Mouse (Mus musculus) lung, embryonic 14.5 days (tissue): Measurements from ENCODE around the gene Cd7. TPM values are rescaled to one million over a fixed set of nuclear protein-coding genes. Genes with fewer than 3 reads are reported as not detected.

ENCODE experiments used
- ATAC-seq: fragments of 200-750 bp; cut with Nextera tagmentation; 2 replicates; pipeline ENCODE4 v1.8.0; 2017; ENCODE audit warnings: mild to moderate bottlenecking, moderate TSS enrichment, moderate library complexity; ENCODE audit not compliant: insufficient read depth
- DNase-seq: peaks from one replicate; pipeline ENCODE4 v3.0.0-alpha.2; 2015
- H3K27ac ChIP-seq: fragments of 300-500 bp; sonication (generic); 2 replicates; pipeline ENCODE4 v1.5.1; 2014; ENCODE audit warnings: low read depth, mild to moderate bottlenecking, moderate library complexity
- H3K27me3 ChIP-seq: fragments of 300-500 bp; sonication (generic); 2 replicates; pipeline ENCODE4 v1.6.1; 2014; ENCODE audit warnings: low read length, control low read depth; ENCODE audit not compliant: insufficient read depth
- H3K36me3 ChIP-seq: fragments of 300-500 bp; sonication (generic); 2 replicates; pipeline ENCODE4 v1.6.1; 2014; ENCODE audit warnings: control low read depth; ENCODE audit not compliant: insufficient read depth
- H3K4me1 ChIP-seq: fragments of 300-500 bp; sonication (generic); 2 replicates; pipeline ENCODE4 v1.6.1; 2014; ENCODE audit warnings: antibody characterized with exemption, control low read depth; ENCODE audit not compliant: insufficient read depth
- H3K4me2 ChIP-seq: fragments of 300-500 bp; sonication (generic); 2 replicates; pipeline ENCODE4 v1.6.1; 2014; ENCODE audit warnings: mild to moderate bottlenecking
- H3K4me3 ChIP-seq: fragments of 300-500 bp; sonication (generic); 2 replicates; pipeline ENCODE4 v1.5.1; 2014; ENCODE audit warnings: low read depth, low read length
- H3K9ac ChIP-seq: fragments of 300-500 bp; sonication (generic); 2 replicates; pipeline ENCODE4 v1.6.1; 2014
- H3K9me3 ChIP-seq: fragments of 300-500 bp; sonication (generic); 2 replicates; pipeline ENCODE4 v1.6.1; 2016; ENCODE audit warnings: low read depth, low read length, control low read depth
- CTCF ChIP-seq: IDR thresholded peaks from 2 replicates; pipeline ENCODE4 v1.5.1; 2016; ENCODE audit warnings: antibody characterized with exemption, low read depth
- WGBS: fragments of 180-500 bp; shearing (Covaris S2); extraction: QIAGEN DNeasy Blood & Tissue Kit; methylation state at CpG from one replicate; pipeline ENCODE4 v1.1.7; 2014; 5-methylcytosine and 5-hydroxymethylcytosine counted together
- polyA plus RNA-seq: library from polyadenylated mRNA; unstranded; fragments of >200 nt; fragmentation: Nextera tagmentation; extraction: Ambion mirVana; gene quantifications from 2 replicates; pipeline ENCODE4 v1.2.1, GENCODE M21; 2014

Cd7 gene
- polyA plus RNA-seq, 1 experiment from 2014 or later = not detected

DNA sequence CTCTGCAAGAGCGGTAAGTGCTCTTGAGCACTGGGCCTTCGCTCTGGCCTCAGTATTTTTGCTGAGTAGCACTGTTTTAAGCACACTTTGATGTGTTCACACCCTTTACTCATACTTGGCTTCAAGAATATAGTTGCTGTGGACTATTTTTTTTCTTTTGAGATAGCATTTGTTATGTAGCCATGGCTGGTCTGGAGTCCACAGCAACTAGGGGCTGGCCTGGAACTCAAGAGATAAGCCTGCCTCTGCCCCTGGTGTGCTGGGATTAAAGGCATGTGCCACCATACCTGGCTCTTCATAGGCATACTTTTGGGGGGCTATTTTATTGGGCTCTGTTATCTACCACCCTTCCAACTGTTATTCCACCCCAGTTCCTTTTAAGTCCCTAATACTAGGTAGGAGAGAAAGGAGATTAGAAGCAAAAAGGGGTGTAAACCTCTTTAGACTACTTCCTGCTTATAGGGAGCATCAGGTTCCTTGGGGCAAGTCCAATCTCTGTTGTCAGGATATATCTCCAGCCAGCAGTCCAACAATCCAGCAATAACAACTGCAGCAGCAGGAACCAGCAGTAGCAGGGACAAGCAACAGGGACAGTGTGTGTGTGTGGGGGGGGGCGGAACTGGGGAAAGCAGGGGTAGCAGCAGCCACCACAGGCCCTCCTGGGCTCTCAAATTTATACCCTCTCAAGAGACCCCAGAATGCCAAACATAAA is 29.0 kb downstream of the Cd7 start:
- Histone ChIP-seq H3K9me3 (no peaks in the 10 kb centered on the region), H3K27me3 (no peaks in the 10 kb centered on the region), H3K4me1 (no peaks in the 10 kb centered on the region), H3K4me3 (no peak overlapping the region), H3K27ac (no peak overlapping the region), H3K9ac (no peak overlapping the region), H3K4me2 (no peak overlapping the region), H3K36me3 (no peaks in the 10 kb centered on the region)
- WGBS = 83% methylated on average over 3 of the region's 3 CpGs
- ATAC-seq (no peak), DNase-seq (no peak)
- TF ChIP-seq CTCF = no peak

DNA sequence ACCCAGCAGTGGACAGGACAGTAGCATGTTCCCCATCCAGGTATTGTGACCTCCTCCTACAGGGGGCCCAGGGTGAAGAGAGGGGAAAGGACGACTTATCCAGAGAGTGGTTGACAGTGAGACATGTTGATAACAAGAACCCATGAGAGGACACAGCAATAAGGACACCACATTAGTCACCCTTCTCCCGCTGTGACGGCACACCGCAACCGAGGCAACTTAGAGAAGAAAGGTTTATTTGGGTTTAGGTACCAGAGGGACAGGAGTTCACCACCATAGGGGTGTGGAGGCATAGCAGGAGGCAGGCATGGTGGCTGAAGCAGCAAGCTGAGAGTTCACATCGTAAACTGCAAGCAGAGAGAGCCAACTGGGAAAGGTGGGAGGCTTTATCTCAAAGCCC is 33.0 kb downstream of the Cd7 start:
- Histone ChIP-seq H3K27ac (no peak overlapping the region), H3K4me3 (no peak overlapping the region), H3K4me2 (no peak overlapping the region), H3K27me3 (no peaks in the 10 kb centered on the region), H3K9me3 (no peaks in the 10 kb centered on the region), H3K9ac (no peak overlapping the region), H3K4me1 (no peaks in the 10 kb centered on the region), H3K36me3 (no peaks in the 10 kb centered on the region)
- WGBS = 50% methylated on average over 6 of the region's 6 CpGs
- ATAC-seq = no peak
- DNase-seq = no peak
- TF ChIP-seq CTCF = no peak

DNA sequence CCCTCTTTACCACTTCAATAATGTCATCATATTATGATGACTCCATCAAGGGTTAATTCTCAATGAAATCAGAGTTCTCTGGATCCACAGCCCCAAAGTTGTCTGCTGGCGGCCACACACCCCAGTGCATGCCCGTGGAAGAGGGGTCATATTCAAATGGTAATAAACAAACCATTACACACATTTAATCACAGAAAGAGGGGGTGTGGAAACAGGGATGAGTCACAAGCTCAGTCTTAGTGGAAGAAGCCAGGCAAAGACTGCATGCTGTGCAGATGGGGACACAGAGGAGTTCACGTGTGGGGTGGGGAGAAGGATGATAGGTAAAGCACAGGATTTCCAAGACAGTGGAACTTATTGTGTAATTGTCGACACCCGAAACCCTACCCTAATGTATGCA is 34.9 kb downstream of the Cd7 start:
- Histone ChIP-seq H3K9me3 (no peaks in the 10 kb centered on the region), H3K4me3 (no peak overlapping the region), H3K9ac (no peak overlapping the region), H3K4me2 (no peak overlapping the region), H3K36me3 (no peaks in the 10 kb centered on the region), H3K27ac (no peak overlapping the region), H3K4me1 (no peaks in the 10 kb centered on the region), H3K27me3 (no peaks in the 10 kb centered on the region)
- TF ChIP-seq CTCF = no peak
- no peak for ATAC-seq
- WGBS = 54% methylated on average over 5 of the region's 5 CpGs
- no peak for DNase-seq

DNA sequence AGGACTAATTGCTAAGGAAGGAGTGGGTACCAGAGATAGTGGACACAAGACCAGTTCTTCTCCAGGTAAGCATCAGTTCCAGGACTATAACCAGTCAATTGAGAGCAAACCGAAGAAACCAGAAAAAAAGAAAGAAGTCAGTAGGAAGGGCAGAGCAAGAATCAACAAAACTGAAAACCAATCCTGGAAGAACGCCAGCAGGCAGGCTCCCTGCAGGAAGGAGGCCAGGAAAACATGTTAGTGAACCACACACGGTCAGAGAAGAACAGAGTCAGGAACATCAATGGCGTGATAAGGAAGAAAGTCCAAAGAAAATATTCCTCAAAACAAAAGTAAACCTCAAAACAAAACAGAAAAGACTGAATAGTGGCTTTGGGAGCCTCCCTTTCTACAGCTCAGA is 37.3 kb downstream of the Cd7 start:
- no peaks in the 10 kb centered on the region for H3K9me3 ChIP-seq
- no peaks in the 10 kb centered on the region for H3K36me3 ChIP-seq
- H3K4me1 ChIP-seq = no peaks in the 10 kb centered on the region
- 37% methylated on average over 4 of the region's 4 CpGs for WGBS
- H3K4me3 ChIP-seq = no peak overlapping the region
- no peak overlapping the region for H3K9ac ChIP-seq
- H3K27ac ChIP-seq = no peak overlapping the region
- H3K27me3 ChIP-seq = no peaks in the 10 kb centered on the region
- ATAC-seq (no peak), DNase-seq (peak; percentile 76)
- no peak for TF ChIP-seq CTCF
- H3K4me2 ChIP-seq = no peak overlapping the region

DNA sequence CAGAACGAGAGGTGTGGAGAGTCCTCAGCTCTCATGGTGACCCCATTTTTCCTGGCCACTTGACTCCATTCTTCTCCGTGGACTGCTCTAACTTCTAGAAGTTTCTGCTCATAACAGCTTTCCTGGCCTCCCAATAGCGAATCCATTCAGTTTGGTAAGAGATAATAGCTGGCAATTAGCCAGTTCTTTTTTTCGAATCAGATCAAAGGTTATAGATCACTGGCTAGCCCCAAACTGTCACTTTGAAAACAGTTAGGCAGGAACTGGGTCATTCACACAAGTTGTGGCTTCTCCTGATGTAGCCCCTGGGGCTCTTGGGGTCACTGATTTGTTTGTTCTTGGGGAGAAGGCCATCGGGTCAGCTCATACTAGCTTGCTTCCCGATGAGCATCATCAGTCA is 44.5 kb downstream of the Cd7 start:
- DNase-seq (no peak), ATAC-seq (no peak)
- Histone ChIP-seq H3K9ac (no peak overlapping the region), H3K4me1 (peaks cover 10% of the 10 kb centered on the region), H3K27ac (no peak overlapping the region), H3K9me3 (no peaks in the 10 kb centered on the region), H3K27me3 (no peaks in the 10 kb centered on the region), H3K4me2 (no peak overlapping the region), H3K4me3 (no peak overlapping the region), H3K36me3 (no peaks in the 10 kb centered on the region)
- TF ChIP-seq CTCF = no peak
- 74% methylated on average over 6 of the region's 6 CpGs for WGBS

DNA sequence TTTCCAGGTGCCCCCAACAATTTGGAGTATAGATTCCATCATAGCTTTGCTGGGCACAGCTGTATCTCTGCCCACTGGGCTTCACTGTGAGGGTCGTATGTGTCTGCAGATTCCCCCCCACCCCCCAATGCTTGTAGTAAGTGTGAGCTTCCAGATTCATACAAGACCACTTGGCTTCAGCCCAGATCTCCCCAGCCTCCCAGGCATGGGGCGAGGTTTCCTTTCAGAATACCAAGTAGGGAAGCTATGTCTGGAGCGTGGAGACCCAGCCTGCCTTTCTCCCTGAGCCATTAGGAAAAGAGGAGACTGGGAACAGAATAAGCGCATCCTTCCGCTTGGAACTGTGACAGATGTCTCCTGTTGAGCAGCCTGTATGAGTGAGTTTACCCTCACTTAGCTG is 45.6 kb downstream of the Cd7 start:
- 74% methylated on average over 5 of the region's 5 CpGs for WGBS
- TF ChIP-seq CTCF = no peak
- no peak for DNase-seq

DNA sequence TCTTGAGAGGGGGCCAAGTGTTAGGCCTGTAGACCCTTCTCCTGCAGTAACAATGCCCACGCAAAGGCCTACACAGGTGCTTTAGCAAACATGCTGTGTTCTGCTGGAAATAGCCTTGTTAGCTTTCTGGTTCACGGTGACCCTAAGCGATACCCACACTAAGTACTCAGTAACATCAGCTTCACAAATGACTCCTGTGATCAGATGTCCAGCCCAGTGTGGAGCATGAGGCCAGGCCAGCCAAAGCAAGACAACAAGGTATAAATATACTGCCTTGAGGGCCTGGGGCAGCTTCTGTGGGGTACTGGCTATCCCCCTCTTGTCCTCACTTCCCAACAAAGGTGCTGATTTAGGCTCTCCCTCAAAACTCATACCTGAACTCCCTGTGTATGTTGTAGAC is 46.1 kb downstream of the Cd7 start:
- H3K4me3 ChIP-seq = no peak overlapping the region
- TF ChIP-seq CTCF = no peak
- no peaks in the 10 kb centered on the region for H3K36me3 ChIP-seq
- H3K4me2 ChIP-seq = no peak overlapping the region
- peaks cover 17% of the 10 kb centered on the region for H3K4me1 ChIP-seq
- 97% methylated on average over 3 of the region's 3 CpGs for WGBS
- ATAC-seq (no peak), DNase-seq (no peak)
- H3K9me3 ChIP-seq = no peaks in the 10 kb centered on the region
- no peak overlapping the region for H3K27ac ChIP-seq
- H3K9ac ChIP-seq = no peak overlapping the region
- no peaks in the 10 kb centered on the region for H3K27me3 ChIP-seq

More for the DNA sequence above, 45.6 kb downstream of the Cd7 start:
- H3K9me3 ChIP-seq = no peaks in the 10 kb centered on the region
- no peak overlapping the region for H3K9ac ChIP-seq
- H3K4me1 ChIP-seq = peaks cover 17% of the 10 kb centered on the region
- no peak overlapping the region for H3K27ac ChIP-seq
- no peak overlapping the region for H3K4me3 ChIP-seq
- H3K4me2 ChIP-seq = no peak overlapping the region
- no peak for ATAC-seq
- no peaks in the 10 kb centered on the region for H3K27me3 ChIP-seq
- no peaks in the 10 kb centered on the region for H3K36me3 ChIP-seq

DNA sequence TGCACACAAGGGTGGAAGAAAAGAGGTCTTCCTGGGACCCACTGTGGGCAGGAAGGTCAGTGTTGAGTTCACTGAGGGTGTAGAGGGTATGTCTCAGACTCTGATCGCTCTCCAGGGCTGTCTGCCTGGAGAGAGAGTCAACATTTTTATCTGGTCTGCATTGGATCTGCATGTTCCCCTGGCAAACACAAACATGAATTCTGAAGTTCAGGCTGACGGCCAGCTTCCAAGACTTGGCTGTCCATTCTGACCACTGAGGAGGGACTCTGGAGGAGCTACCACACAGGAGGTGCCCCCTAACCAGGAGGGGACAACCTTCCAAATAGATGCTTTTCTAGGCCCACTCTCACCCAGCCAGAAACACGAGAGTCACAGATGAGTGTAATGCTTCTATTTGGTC is 47.4 kb downstream of the Cd7 start:
- 56% methylated on average over 3 of the region's 3 CpGs for WGBS
- ATAC-seq (peak; percentile 5; the same call in 1 of the 2 replicates), DNase-seq (no peak)
- peak overlapping the region; percentile 97; the same call in 1 of the 2 replicates for H3K27ac ChIP-seq
- TF ChIP-seq CTCF = no peak
- H3K9me3 ChIP-seq = no peaks in the 10 kb centered on the region
- peak overlapping the region; percentile 100 for H3K4me3 ChIP-seq
- peaks cover 10% of the 10 kb centered on the region for H3K36me3 ChIP-seq
- peak overlapping the region; percentile 74 for H3K4me2 ChIP-seq
- H3K9ac ChIP-seq = peak overlapping the region; percentile 51; the same call in 1 of the 2 replicates
- H3K4me1 ChIP-seq = peaks cover 17% of the 10 kb centered on the region
- no peaks in the 10 kb centered on the region for H3K27me3 ChIP-seq
